Mouse (Mus musculus): ENCODE measurements around the gene Erp27. TPM values are rescaled to one million over a fixed set of nuclear protein-coding genes. Genes with fewer than 3 reads are reported as not detected.
"Not testable (repeated sequence)": the region's sequence is repeated elsewhere in the genome, so short reads cannot be mapped to it uniquely, and the experiment has no call there.

The Erp27 gene
- total RNA-seq (2014; rRNA removed): not detected in 2 replicates
- polyA plus RNA-seq (2015; fragmentation: Nextera tagmentation; extraction: Ambion mirVana): not detected in 2 replicates

DNA sequence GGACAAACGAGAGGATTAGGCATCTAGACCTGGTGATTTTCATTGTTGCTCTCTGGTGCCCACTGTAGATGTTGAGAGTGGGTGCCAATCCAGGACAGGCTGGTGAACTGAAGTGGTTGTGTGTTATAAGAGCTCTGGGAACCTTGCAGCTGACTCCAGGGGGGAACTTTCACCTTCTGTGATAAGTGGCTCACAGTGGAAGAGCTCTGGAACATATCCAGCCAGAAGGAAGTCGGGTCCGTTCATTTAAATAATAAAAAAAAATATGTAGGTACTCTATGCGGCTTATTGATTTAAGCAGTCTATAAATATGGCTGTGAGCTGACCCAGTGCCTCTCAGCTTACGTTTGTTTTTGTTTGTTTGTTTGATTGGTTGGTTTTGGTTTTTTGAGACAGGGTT, at the start of gene Erp27:
Erp27 (minus strand) TSS at position 101 of the 400 bp plus-strand sequence.
- ATAC-seq: no peak
- 79% methylated on average over 5 of the region's 5 CpGs for WGBS
- no peak for TF ChIP-seq CTCF (IDR thresholded peaks at IDR 0.05; ENCODE audit: low read depth)

DNA sequence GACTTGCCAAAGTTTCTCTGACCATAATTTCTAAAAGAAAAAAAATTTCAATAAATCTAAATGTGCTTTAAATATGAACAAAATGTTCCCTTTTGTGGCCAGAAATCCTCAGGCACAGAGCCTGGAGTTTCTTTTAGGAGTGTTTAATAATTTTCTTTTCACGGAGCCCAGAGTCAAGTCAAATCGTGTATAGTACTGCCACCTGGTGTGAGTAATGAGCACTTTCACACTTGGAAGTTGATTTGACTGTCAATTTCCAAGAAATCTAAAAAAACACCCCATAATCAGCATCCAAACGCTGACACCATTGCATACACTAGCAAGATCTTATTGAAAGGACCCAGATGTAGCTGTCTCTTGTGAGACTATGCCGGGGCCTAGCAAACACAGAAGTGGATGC, 46.9 kb upstream of the Erp27 start:
- H3K4me1 ChIP-seq (ENCODE audit: insufficient read depth, low read length); H3K4me2 ChIP-seq (ENCODE audit: low read depth, low read length); H3K4me3 ChIP-seq (ENCODE audit: low read length); H3K9ac ChIP-seq (replicated peaks; ENCODE audit: low read length); H3K27me3 ChIP-seq (ENCODE audit: insufficient read depth, low read length); H3K36me3 ChIP-seq (ENCODE audit: insufficient read depth, low read length); H3K27ac ChIP-seq; H3K9me3 ChIP-seq (ENCODE audit: low read length): not testable (repeated sequence)
- 0 out of 2 replicates have a peak, but pooled peaks have one; percentile 70 for ATAC-seq
- peak; percentile 72 for DNase-seq (ENCODE audit: low spot score)
- 38% methylated on average over 4 of the region's 4 CpGs for WGBS
- TF ChIP-seq CTCF (IDR thresholded peaks at IDR 0.05; ENCODE audit: low read depth): peak; percentile 59

More for the DNA sequence above, at the start of gene Erp27:
- Histone ChIP-seq H3K27ac (no peak within 1 kb of the TSS), H3K4me3 (ENCODE audit: low read length) (no peak within 1 kb of the TSS), H3K27me3 (ENCODE audit: insufficient read depth, low read length) (no peaks in the 10 kb centered on the region), H3K9ac (replicated peaks; ENCODE audit: low read length) (no peak within 1 kb of the TSS), H3K9me3 (ENCODE audit: low read length) (no peaks in the 10 kb centered on the region), H3K4me2 (ENCODE audit: low read depth, low read length) (no peak within 1 kb of the TSS), H3K4me1 (ENCODE audit: insufficient read depth, low read length) (no peaks in the 10 kb centered on the region), H3K36me3 (ENCODE audit: insufficient read depth, low read length) (no peaks in the 10 kb centered on the region)
- no peak for DNase-seq (ENCODE audit: low spot score)

DNA sequence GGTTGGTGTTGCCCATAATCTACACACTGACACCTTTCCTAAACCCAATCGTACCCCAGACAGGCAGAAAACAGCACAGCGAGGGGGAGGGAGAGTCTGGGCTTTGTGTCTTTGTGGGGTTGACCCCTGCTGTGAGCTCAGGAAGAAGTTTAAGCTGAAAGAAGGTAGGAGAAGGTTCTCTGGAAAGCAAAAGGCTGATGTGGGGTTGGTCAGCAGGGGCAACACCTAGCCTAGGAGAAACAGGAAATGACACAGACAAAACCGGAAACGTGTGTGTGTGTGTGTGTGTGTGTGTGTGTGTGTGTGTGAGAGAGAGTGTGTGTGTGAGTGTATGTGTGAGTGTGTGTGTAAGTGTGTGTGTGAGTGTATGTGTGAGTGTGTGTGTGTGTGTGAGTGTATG, 45.5 kb upstream of the Erp27 start:
- TF ChIP-seq CTCF (IDR thresholded peaks at IDR 0.05; ENCODE audit: low read depth): no peak
- no peaks in the 10 kb centered on the region for H3K27me3 ChIP-seq (ENCODE audit: insufficient read depth, low read length)
- H3K4me3 ChIP-seq (ENCODE audit: low read length): no peak overlapping the region
- no peak overlapping the region for H3K27ac ChIP-seq
- H3K4me2 ChIP-seq (ENCODE audit: low read depth, low read length): no peak overlapping the region
- H3K9ac ChIP-seq (replicated peaks; ENCODE audit: low read length): no peak overlapping the region
- WGBS: 60% methylated on average over 4 of the region's 4 CpGs
- DNase-seq (ENCODE audit: low spot score) (no peak), ATAC-seq (no peak)
- no peaks in the 10 kb centered on the region for H3K36me3 ChIP-seq (ENCODE audit: insufficient read depth, low read length)
- H3K4me1 ChIP-seq (ENCODE audit: insufficient read depth, low read length): no peaks in the 10 kb centered on the region
- no peaks in the 10 kb centered on the region for H3K9me3 ChIP-seq (ENCODE audit: low read length)

DNA sequence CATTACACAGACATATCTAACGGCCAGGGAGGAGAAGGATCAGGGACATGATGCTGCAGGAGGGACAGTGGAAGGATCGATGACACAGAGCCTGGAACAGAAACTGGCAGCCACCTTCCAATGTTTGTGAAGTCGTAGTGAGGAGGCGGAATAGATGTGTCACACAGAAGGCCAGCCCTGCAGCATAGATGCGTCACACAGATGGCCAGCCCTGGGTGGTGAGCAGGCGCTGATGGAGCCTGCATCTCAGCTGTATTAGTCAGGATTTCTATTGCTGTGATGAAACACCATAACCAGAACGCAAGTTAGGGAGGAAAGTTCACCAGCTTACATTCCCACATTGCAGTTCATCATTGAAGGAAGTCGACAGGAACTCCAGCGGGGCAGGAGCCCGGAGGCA, 43.9 kb upstream of the Erp27 start:
- WGBS: 77% methylated on average over 10 of the region's 10 CpGs
- Histone ChIP-seq H3K4me3 (ENCODE audit: low read length) (no peak overlapping the region), H3K27me3 (ENCODE audit: insufficient read depth, low read length) (no peaks in the 10 kb centered on the region), H3K9me3 (ENCODE audit: low read length) (no peaks in the 10 kb centered on the region), H3K4me1 (ENCODE audit: insufficient read depth, low read length) (no peaks in the 10 kb centered on the region), H3K9ac (replicated peaks; ENCODE audit: low read length) (no peak overlapping the region), H3K4me2 (ENCODE audit: low read depth, low read length) (no peak overlapping the region), H3K27ac (no peak overlapping the region), H3K36me3 (ENCODE audit: insufficient read depth, low read length) (no peaks in the 10 kb centered on the region)
- DNase-seq (ENCODE audit: low spot score) (no peak), ATAC-seq (no peak)
- TF ChIP-seq CTCF (IDR thresholded peaks at IDR 0.05; ENCODE audit: low read depth): no peak

DNA sequence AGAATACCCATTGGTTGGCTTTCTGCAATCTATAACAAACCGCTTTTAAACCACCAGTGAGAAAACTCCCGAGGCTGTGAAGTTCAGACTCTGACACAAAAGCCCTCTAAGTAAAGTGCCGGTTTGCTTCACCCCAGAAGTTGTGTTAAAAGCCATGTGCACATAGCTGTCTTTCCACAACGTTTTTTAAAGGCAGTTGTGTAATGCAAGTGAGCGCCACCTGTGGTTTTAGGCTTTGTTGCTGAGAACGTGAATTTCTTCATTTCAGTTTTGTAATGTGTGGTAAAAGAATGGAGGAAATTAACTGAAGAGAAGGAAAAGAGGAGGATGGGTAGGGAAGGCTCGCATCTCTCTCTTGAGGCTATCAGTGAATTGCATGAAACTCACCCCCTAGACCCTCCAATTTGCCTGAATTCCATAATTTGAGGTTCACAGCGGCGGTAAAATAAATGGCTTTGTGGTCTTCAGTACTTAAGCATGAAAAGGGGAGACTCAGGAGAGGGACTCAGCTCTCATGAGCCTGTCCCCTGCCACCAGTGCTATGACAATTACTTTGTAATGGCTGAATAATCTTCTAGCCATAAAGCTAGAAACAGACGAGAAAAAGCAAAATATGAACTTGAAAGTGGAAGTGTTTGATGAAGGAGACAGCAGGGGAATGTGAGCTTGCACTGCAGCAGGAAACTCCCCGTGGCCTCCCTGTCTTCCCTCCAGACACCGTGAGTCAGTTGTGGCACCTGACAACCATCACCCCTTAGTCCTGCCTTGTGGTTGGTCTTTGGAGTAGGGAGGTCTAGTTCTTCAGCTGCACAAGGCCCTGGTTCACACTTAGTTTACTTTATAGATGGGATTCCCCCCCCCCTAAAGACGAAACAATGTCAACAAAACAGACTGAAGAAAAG, 42.9 kb upstream of the Erp27 start:
- Histone ChIP-seq H3K4me3 (ENCODE audit: low read length) (no peak overlapping the region), H3K27me3 (ENCODE audit: insufficient read depth, low read length) (no peaks in the 10 kb centered on the region), H3K9ac (replicated peaks; ENCODE audit: low read length) (no peak overlapping the region), H3K27ac (no peak overlapping the region), H3K4me2 (ENCODE audit: low read depth, low read length) (no peak overlapping the region), H3K4me1 (ENCODE audit: insufficient read depth, low read length) (no peaks in the 10 kb centered on the region), H3K9me3 (ENCODE audit: low read length) (no peaks in the 10 kb centered on the region), H3K36me3 (ENCODE audit: insufficient read depth, low read length) (no peaks in the 10 kb centered on the region)
- no peak for ATAC-seq
- no peak; the same call in 1 of the 2 replicates for TF ChIP-seq CTCF (IDR thresholded peaks at IDR 0.05; ENCODE audit: low read depth)
- WGBS: 67% methylated on average over 13 of the region's 13 CpGs
- DNase-seq (ENCODE audit: low spot score): no peak

DNA sequence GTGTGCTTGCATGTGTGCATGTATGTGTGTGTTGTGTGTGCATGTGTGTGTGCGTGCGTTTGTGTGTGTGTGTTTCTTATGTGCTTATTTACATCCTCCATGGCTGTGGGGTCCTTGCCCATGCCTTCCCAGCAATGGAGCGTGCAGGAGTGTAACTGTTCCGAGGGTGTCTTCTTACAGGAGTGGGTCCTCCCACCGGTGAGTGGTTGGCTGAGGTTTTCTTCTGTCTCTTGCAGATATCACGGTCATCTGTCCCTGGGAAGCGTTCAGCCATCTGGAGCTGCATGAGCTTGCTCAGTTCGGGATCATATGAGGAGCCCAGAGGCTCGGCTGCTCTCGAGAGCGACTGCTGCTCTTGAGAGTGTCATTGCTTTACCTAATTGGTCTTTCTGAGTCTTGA, 41.0 kb upstream of the Erp27 start:
- 85% methylated on average over 11 of the region's 11 CpGs for WGBS
- H3K4me2 ChIP-seq (ENCODE audit: low read depth, low read length): no peak overlapping the region
- TF ChIP-seq CTCF (IDR thresholded peaks at IDR 0.05; ENCODE audit: low read depth): no peak
- H3K27ac ChIP-seq: no peak overlapping the region
- no peaks in the 10 kb centered on the region for H3K4me1 ChIP-seq (ENCODE audit: insufficient read depth, low read length)
- H3K9ac ChIP-seq (replicated peaks; ENCODE audit: low read length): no peak overlapping the region
- no peaks in the 10 kb centered on the region for H3K36me3 ChIP-seq (ENCODE audit: insufficient read depth, low read length)
- no peak overlapping the region for H3K4me3 ChIP-seq (ENCODE audit: low read length)
- H3K27me3 ChIP-seq (ENCODE audit: insufficient read depth, low read length): no peaks in the 10 kb centered on the region
- no peak for ATAC-seq
- H3K9me3 ChIP-seq (ENCODE audit: low read length): no peaks in the 10 kb centered on the region
- DNase-seq (ENCODE audit: low spot score): no peak

DNA sequence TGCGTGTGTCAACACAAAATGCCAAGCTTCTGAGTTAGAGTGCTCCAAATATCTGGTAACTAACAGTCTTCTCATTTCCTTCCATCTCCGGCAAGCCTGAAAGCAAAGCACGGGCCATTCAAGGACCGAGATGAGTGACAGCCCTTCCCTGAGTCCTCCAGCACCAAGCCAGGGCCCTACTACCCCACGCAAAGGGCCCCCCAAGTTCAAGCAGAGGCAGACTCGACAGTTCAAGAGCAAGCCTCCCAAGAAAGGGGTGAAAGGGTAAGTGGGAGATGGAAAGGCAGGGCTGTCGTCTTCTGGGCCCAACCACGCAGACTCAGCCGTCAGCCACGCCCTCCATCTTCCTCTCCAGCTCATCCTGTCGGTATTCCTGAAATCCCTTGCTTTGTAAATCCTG, 37.2 kb upstream of the Erp27 start:
- Histone ChIP-seq H3K36me3 (ENCODE audit: insufficient read depth, low read length) (no peaks in the 10 kb centered on the region), H3K4me2 (ENCODE audit: low read depth, low read length) (no peak overlapping the region), H3K27me3 (ENCODE audit: insufficient read depth, low read length) (no peaks in the 10 kb centered on the region), H3K9ac (replicated peaks; ENCODE audit: low read length) (no peak overlapping the region), H3K9me3 (ENCODE audit: low read length) (no peaks in the 10 kb centered on the region), H3K4me1 (ENCODE audit: insufficient read depth, low read length) (no peaks in the 10 kb centered on the region), H3K27ac (no peak overlapping the region), H3K4me3 (ENCODE audit: low read length) (no peak overlapping the region)
- DNase-seq (ENCODE audit: low spot score) (no peak), ATAC-seq (no peak)
- 66% methylated on average over 11 of the region's 11 CpGs for WGBS
- TF ChIP-seq CTCF (IDR thresholded peaks at IDR 0.05; ENCODE audit: low read depth): no peak

Data from hindbrain, postnatal 0 days (tissue).